Mouse (Mus musculus): ENCODE results near the gene Pdcd7. TPM values are rescaled to one million over a fixed set of nuclear protein-coding genes. Genes with fewer than 3 reads are reported as not detected.
A peak's percentile ranks its signal among the peaks of the same experiment; 100 is the strongest.
"Not testable (repeated sequence)": the region's sequence is repeated elsewhere in the genome, so short reads cannot be mapped to it uniquely, and the experiment has no call there.

Pdcd7 gene
- polyA plus RNA-seq, 1 experiment = 31.1 TPM

DNA sequence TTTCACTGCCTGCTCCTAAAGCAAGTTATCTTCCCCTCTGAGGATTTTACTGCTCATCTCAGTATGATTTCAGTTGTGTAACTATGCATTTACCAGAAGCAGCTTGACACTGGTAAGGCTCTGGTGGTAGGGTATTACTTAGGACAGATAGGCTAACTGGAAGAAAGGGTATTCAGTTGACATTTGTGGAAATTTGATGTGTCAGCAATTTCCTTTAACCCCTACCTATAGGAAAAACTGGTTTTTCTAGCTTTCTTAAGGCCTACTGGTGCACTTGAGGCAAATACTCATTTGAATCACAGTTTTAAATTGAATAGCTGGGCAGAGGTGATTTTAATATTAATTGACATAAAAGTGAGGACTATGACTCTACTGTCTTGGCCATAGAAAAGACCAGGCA lies 19.9 kb upstream of the Pdcd7 start:
- no peak for TF ChIP-seq POLR2A (IDR thresholded peaks at IDR 0.05; ENCODE audit: insufficient read depth, low read length)
- no peak for TF ChIP-seq EP300 (IDR thresholded peaks at IDR 0.05; ENCODE audit: insufficient read depth, low read depth, low read length)
- no peak for TF ChIP-seq CTCF (IDR thresholded peaks at IDR 0.05; ENCODE audit: low read depth, low read length)
- H3K36me3 ChIP-seq (ENCODE audit: control insufficient read depth, insufficient read depth, low read length, poor library complexity, severe bottlenecking) = peaks cover 14% of the 10 kb centered on the region

DNA sequence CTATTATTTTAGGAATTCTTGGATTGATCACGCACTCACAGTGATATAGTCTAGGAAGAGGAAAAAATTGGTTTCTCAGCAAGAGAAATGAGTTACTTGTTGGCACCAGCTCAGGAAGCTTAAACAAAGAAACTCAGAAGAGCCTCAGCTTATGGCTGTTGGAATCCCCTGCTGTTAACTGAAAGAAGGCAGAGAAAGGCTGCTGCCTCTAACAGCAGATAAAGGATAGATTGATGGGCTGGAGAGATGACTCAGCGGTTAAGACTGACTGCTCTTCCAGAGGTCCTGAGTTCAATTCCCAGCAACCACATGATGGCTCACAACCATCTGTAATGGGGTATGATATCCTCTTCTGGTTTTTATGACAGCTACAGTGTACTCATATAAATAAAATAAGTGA lies 18.5 kb upstream of the Pdcd7 start:
- TF ChIP-seq POLR2A (IDR thresholded peaks at IDR 0.05; ENCODE audit: insufficient read depth, low read length) (no peak), CTCF (IDR thresholded peaks at IDR 0.05; ENCODE audit: low read depth, low read length) (no peak), EP300 (IDR thresholded peaks at IDR 0.05; ENCODE audit: insufficient read depth, low read depth, low read length) (no peak)
- peaks cover 10% of the 10 kb centered on the region for H3K36me3 ChIP-seq (ENCODE audit: control insufficient read depth, insufficient read depth, low read length, poor library complexity, severe bottlenecking)

More for the DNA sequence above, 19.9 kb upstream of the Pdcd7 start:
- Histone ChIP-seq H3K9ac (ENCODE audit: low read depth, poor library complexity, severe bottlenecking) (no peak overlapping the region), H3K4me3 (ENCODE audit: low read depth, low read length) (no peak overlapping the region), H3K27me3 (ENCODE audit: control insufficient read depth, insufficient read depth, low read length, poor library complexity, severe bottlenecking) (no peaks in the 10 kb centered on the region), H3K4me1 (ENCODE audit: control insufficient read depth, insufficient read depth, low read length) (no peaks in the 10 kb centered on the region), H3K9me3 (replicated peaks; ENCODE audit: control insufficient read depth, insufficient read depth, low read length, poor library complexity, severe bottlenecking) (no peaks in the 10 kb centered on the region), H3K27ac (ENCODE audit: insufficient read depth, low read length) (no peak overlapping the region)

DNA sequence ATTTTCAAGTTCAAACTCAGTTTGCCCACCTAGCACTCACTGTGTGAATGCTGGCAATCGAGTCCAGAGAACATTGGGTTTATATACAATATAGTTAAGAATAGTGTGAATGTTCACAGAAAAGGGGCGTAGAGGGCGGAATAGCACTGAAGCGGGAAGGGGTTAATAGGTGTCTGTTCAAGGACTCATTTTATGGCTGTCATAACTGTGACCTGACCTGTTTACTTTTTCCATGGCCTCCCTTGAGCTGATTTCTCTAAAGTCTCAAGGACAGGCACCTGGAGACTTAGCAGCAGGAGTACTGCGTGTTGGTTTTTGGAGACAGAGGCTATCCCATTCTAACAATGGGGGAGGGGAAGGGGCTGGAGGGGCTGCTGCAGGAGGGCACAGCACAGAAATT lies 11.9 kb upstream of the Pdcd7 start:
- Histone ChIP-seq H3K9ac (ENCODE audit: low read depth, poor library complexity, severe bottlenecking) (no peak overlapping the region), H3K4me3 (ENCODE audit: low read depth, low read length) (no peak overlapping the region), H3K27ac (ENCODE audit: insufficient read depth, low read length) (no peak overlapping the region), H3K4me1 (ENCODE audit: control insufficient read depth, insufficient read depth, low read length) (peaks cover 2% of the 10 kb centered on the region), H3K27me3 (ENCODE audit: control insufficient read depth, insufficient read depth, low read length, poor library complexity, severe bottlenecking) (no peaks in the 10 kb centered on the region), H3K9me3 (replicated peaks; ENCODE audit: control insufficient read depth, insufficient read depth, low read length, poor library complexity, severe bottlenecking) (no peaks in the 10 kb centered on the region), H3K36me3 (ENCODE audit: control insufficient read depth, insufficient read depth, low read length, poor library complexity, severe bottlenecking) (no peaks in the 10 kb centered on the region; the same call in 1 of the 2 replicates)
- TF ChIP-seq CTCF (IDR thresholded peaks at IDR 0.05; ENCODE audit: low read depth, low read length) = no peak
- TF ChIP-seq EP300 (IDR thresholded peaks at IDR 0.05; ENCODE audit: insufficient read depth, low read depth, low read length) = no peak
- no peak for TF ChIP-seq POLR2A (IDR thresholded peaks at IDR 0.05; ENCODE audit: insufficient read depth, low read length)

More for the DNA sequence above, 18.5 kb upstream of the Pdcd7 start:
- H3K4me3 ChIP-seq (ENCODE audit: low read depth, low read length) = no peak overlapping the region
- H3K4me1 ChIP-seq (ENCODE audit: control insufficient read depth, insufficient read depth, low read length) = no peaks in the 10 kb centered on the region
- H3K27ac ChIP-seq (ENCODE audit: insufficient read depth, low read length) = peak overlapping the region; percentile 13
- H3K9ac ChIP-seq (ENCODE audit: low read depth, poor library complexity, severe bottlenecking) = no peak overlapping the region
- H3K9me3 ChIP-seq (replicated peaks; ENCODE audit: control insufficient read depth, insufficient read depth, low read length, poor library complexity, severe bottlenecking) = no peaks in the 10 kb centered on the region
- H3K27me3 ChIP-seq (ENCODE audit: control insufficient read depth, insufficient read depth, low read length, poor library complexity, severe bottlenecking) = no peaks in the 10 kb centered on the region

DNA sequence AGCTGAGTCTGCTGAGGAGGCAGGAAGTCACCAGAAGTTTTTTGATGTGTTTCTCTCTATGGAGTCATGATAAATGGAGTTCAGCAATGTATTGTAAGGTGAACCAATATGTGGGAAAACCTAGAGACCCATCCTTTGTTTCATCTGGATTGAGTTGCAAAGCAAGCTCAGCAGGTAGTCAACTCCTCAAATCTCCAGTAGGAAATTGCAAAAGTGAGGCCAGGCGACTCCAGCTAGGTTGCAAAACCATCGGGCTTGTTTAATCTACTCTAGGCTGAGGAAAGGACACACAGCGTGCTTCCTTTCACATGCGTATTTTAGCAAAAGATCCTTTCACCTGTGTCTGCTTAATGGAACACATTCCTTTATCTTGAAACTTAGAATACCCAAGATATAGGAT lies 6.8 kb upstream of the Pdcd7 start:
- H3K27ac ChIP-seq (ENCODE audit: insufficient read depth, low read length) = no peak overlapping the region

DNA sequence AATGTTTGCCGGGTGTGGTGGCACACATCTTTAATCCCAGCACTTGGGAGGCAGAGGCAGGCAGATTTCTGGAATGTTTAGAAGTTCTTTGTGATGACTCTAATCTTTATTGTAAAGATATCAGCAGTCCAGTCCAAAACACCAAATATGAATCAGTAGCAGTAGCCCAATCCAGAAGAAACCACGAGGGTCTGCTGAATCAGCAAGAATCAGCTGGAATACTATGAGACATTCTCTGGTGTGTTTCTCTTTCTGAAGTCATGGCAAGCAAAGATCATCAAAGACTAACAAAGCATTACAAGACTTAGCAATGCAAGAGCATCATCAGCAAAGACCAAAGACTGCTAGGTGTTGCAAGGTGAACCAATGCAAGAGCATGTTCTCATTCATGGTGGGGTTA lies 5.5 kb upstream of the Pdcd7 start:
- Histone ChIP-seq H3K9me3 (replicated peaks; ENCODE audit: control insufficient read depth, insufficient read depth, low read length, poor library complexity, severe bottlenecking) (peaks cover 10% of the 10 kb centered on the region), H3K4me1 (ENCODE audit: control insufficient read depth, insufficient read depth, low read length) (peaks cover 2% of the 10 kb centered on the region), H3K9ac (ENCODE audit: low read depth, poor library complexity, severe bottlenecking) (no peak overlapping the region), H3K27me3 (ENCODE audit: control insufficient read depth, insufficient read depth, low read length, poor library complexity, severe bottlenecking) (no peaks in the 10 kb centered on the region), H3K36me3 (ENCODE audit: control insufficient read depth, insufficient read depth, low read length, poor library complexity, severe bottlenecking) (no peaks in the 10 kb centered on the region), H3K4me3 (ENCODE audit: low read depth, low read length) (no peak overlapping the region), H3K27ac (ENCODE audit: insufficient read depth, low read length) (no peak overlapping the region)
- TF ChIP-seq EP300 (IDR thresholded peaks at IDR 0.05; ENCODE audit: insufficient read depth, low read depth, low read length) (no peak), CTCF (IDR thresholded peaks at IDR 0.05; ENCODE audit: low read depth, low read length) (no peak), POLR2A (IDR thresholded peaks at IDR 0.05; ENCODE audit: insufficient read depth, low read length) (no peak)

More for the DNA sequence above, 6.8 kb upstream of the Pdcd7 start:
- H3K36me3 ChIP-seq (ENCODE audit: control insufficient read depth, insufficient read depth, low read length, poor library complexity, severe bottlenecking) = no peaks in the 10 kb centered on the region
- peaks cover 5% of the 10 kb centered on the region; the same call in 1 of the 2 replicates for H3K9me3 ChIP-seq (replicated peaks; ENCODE audit: control insufficient read depth, insufficient read depth, low read length, poor library complexity, severe bottlenecking)
- H3K4me1 ChIP-seq (ENCODE audit: control insufficient read depth, insufficient read depth, low read length) = peaks cover 2% of the 10 kb centered on the region
- no peak overlapping the region for H3K4me3 ChIP-seq (ENCODE audit: low read depth, low read length)
- TF ChIP-seq POLR2A (IDR thresholded peaks at IDR 0.05; ENCODE audit: insufficient read depth, low read length) (no peak), EP300 (IDR thresholded peaks at IDR 0.05; ENCODE audit: insufficient read depth, low read depth, low read length) (no peak), CTCF (IDR thresholded peaks at IDR 0.05; ENCODE audit: low read depth, low read length) (no peak)
- H3K9ac ChIP-seq (ENCODE audit: low read depth, poor library complexity, severe bottlenecking) = no peak overlapping the region
- no peaks in the 10 kb centered on the region for H3K27me3 ChIP-seq (ENCODE audit: control insufficient read depth, insufficient read depth, low read length, poor library complexity, severe bottlenecking)

DNA sequence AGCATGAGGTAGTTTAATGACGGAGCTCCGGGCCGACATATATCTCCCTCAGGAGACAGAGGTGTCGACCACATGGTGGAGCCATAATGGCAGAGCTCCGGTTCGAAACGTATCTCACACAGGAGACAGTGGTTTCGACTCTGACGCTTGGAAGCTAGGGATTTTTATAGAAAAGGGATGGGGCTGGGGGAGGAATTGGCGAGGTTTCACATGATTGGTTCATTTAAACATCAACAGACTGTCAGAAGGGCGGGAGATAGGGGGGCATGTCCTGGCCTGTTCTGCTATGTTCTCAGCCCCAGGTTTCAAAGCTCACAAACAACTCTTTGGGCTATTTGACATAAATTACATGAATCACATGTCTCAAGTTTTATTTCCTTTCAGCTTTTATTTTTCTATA lies 465 bp upstream of the Pdcd7 start:
- not testable (repeated sequence) for H3K4me1 ChIP-seq (ENCODE audit: control insufficient read depth, insufficient read depth, low read length); H3K9me3 ChIP-seq (replicated peaks; ENCODE audit: control insufficient read depth, insufficient read depth, low read length, poor library complexity, severe bottlenecking); H3K36me3 ChIP-seq (ENCODE audit: control insufficient read depth, insufficient read depth, low read length, poor library complexity, severe bottlenecking); H3K27me3 ChIP-seq (ENCODE audit: control insufficient read depth, insufficient read depth, low read length, poor library complexity, severe bottlenecking)
- peak overlapping the region; percentile 70 for H3K4me3 ChIP-seq (ENCODE audit: low read depth, low read length)
- H3K9ac ChIP-seq (ENCODE audit: low read depth, poor library complexity, severe bottlenecking) = peak overlapping the region; percentile 89
- H3K27ac ChIP-seq (ENCODE audit: insufficient read depth, low read length) = peak overlapping the region; percentile 71

All from ES-Bruce4 (cell line).